Mouse (Mus musculus) forebrain, embryonic 13.5 days (tissue): ENCODE measurements around the gene Cdk2. TPM values are rescaled to one million over a fixed set of nuclear protein-coding genes. Genes with fewer than 3 reads are reported as not detected.
A peak's percentile ranks its signal among the peaks of the same experiment; 100 is the strongest.
"Not testable (repeated sequence)": the region's sequence is repeated elsewhere in the genome, so short reads cannot be mapped to it uniquely, and the experiment has no call there.

ENCODE experiments used
- ATAC-seq: fragments of 200-750 bp; cut with Nextera tagmentation; 2 replicates; pipeline ENCODE4 v1.8.0; 2017
- H3K27ac ChIP-seq: fragments of 300-500 bp; sonication (generic); 2 replicates; pipeline ENCODE4 v1.5.1; 2015; ENCODE audit warnings: inconsistent platforms, mild to moderate bottlenecking, moderate library complexity
- H3K27me3 ChIP-seq: fragments of 300-500 bp; sonication (generic); 2 replicates; pipeline ENCODE4 v1.6.1; 2015; ENCODE audit warnings: mild to moderate bottlenecking, inconsistent platforms
- H3K36me3 ChIP-seq: fragments of 300-500 bp; sonication (generic); 2 replicates; pipeline ENCODE4 v1.6.1; 2015; ENCODE audit warnings: mild to moderate bottlenecking, inconsistent platforms; ENCODE audit not compliant: poor library complexity, severe bottlenecking
- H3K4me1 ChIP-seq: fragments of 300-500 bp; sonication (generic); 2 replicates; pipeline ENCODE4 v1.6.1; 2015; ENCODE audit warnings: inconsistent platforms
- H3K4me2 ChIP-seq: fragments of 300-500 bp; sonication (generic); 2 replicates; pipeline ENCODE4 v1.6.1; 2015; ENCODE audit warnings: inconsistent platforms, mild to moderate bottlenecking, moderate library complexity
- H3K4me3 ChIP-seq: fragments of 300-500 bp; sonication (generic); 2 replicates; pipeline ENCODE4 v1.5.1; 2015; ENCODE audit warnings: mild to moderate bottlenecking, inconsistent platforms
- H3K9ac ChIP-seq: fragments of 300-500 bp; sonication (generic); 2 replicates; pipeline ENCODE4 v1.6.1; 2015; ENCODE audit warnings: mild to moderate bottlenecking, inconsistent platforms
- H3K9me3 ChIP-seq: fragments of 300-500 bp; sonication (generic); replicated peaks from 2 replicates; pipeline ENCODE4 v1.6.1; 2016; ENCODE audit warnings: inconsistent platforms
- WGBS: fragments of 180-500 bp; shearing (Covaris S2); methylation state at CpG from one replicate; pipeline ENCODE4 v1.1.7; 2015; 5-methylcytosine and 5-hydroxymethylcytosine counted together
- polyA plus RNA-seq: library from polyadenylated mRNA; unstranded; fragments of >200 nt; fragmentation: Nextera tagmentation; extraction: Ambion mirVana; gene quantifications from 2 replicates; pipeline ENCODE4 v1.2.1, GENCODE M21; 2015

Gene Cdk2
- polyA plus RNA-seq, 1 experiment from 2014 or later, result 69.9 TPM

DNA sequence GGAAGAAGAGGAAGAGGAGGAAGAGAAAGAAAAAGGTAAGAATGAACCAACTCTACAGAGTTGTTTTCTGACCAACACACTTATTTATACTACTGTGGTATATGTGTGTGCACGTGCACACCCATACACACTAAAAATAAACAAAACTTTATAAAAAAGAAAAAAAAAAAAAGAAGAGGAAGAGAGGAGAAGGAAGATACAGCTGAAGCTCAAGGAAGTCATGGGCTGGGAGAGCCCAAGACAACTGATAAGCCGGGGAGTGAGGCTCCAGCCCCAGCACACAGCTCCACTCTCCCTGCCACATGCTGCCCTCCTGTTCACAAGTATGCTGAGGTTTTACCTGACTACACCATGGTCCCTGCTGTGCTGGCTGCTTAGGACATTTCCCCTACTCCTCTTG lies 35.5 kb upstream of the Cdk2 start:
- H3K4me2 ChIP-seq, result no peak overlapping the region
- no peak overlapping the region for H3K9ac ChIP-seq
- no peak overlapping the region for H3K27ac ChIP-seq
- no peak overlapping the region for H3K4me3 ChIP-seq
- no peaks in the 10 kb centered on the region for H3K9me3 ChIP-seq
- no peak for ATAC-seq
- peaks cover 46% of the 10 kb centered on the region for H3K27me3 ChIP-seq
- peaks cover 19% of the 10 kb centered on the region for H3K4me1 ChIP-seq
- WGBS, result 65% methylated on average over 2 of the region's 2 CpGs
- no peaks in the 10 kb centered on the region for H3K36me3 ChIP-seq

DNA sequence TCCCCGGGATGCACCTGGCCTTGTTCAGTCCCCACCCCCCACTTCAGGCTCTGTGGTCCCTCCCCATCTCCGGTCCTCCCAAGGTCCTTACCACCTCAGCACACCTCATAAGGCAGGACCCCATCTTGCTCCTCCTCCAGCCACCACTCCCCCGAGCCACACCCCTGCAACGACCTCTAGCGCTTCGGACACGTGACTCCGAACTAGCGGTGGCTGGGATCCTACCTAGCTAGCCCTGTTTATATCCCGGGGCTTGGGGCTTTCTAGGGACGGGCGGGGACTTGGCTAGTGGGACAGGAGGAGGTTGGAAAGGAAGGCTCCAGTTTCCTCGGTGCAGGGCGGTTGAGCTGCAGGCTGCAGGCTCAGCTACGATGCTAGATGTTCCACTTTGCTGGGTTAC lies 32.6 kb upstream of the Cdk2 start:
- Histone ChIP-seq H3K4me1 (no peaks in the 10 kb centered on the region), H3K4me3 (no peak overlapping the region), H3K9me3 (no peaks in the 10 kb centered on the region; the same call in 1 of the 2 replicates), H3K4me2 (peak overlapping the region; percentile 40), H3K9ac (no peak overlapping the region), H3K36me3 (no peaks in the 10 kb centered on the region), H3K27ac (no peak overlapping the region), H3K27me3 (peaks cover 17% of the 10 kb centered on the region)
- WGBS, result 5% methylated on average over 15 of the region's 15 CpGs
- ATAC-seq, result no peak

- H3K36me3 ChIP-seq, result no peaks in the 10 kb centered on the region
- ATAC-seq, result no peak
- H3K27me3 ChIP-seq, result no peaks in the 10 kb centered on the region
- no peak overlapping the region for H3K4me3 ChIP-seq
- no peak overlapping the region for H3K9ac ChIP-seq
- H3K4me2 ChIP-seq, result no peak overlapping the region
- no peaks in the 10 kb centered on the region; the same call in 1 of the 2 replicates for H3K9me3 ChIP-seq
- no peak overlapping the region for H3K27ac ChIP-seq
- no peaks in the 10 kb centered on the region for H3K4me1 ChIP-seq
These were observed 27.2 kb upstream of the Cdk2 start for GRCm38 (mm10) chr10:128731992-128732391.

- H3K4me3 ChIP-seq, result no peak overlapping the region
- no peaks in the 10 kb centered on the region for H3K27me3 ChIP-seq
- H3K27ac ChIP-seq, result no peak overlapping the region
- no peak overlapping the region for H3K9ac ChIP-seq
- H3K4me2 ChIP-seq, result peak overlapping the region; percentile 23; the same call in 1 of the 2 replicates
- no peaks in the 10 kb centered on the region; the same call in 1 of the 2 replicates for H3K9me3 ChIP-seq
- no peaks in the 10 kb centered on the region for H3K36me3 ChIP-seq
- H3K4me1 ChIP-seq, result no peaks in the 10 kb centered on the region
- ATAC-seq, result peak; percentile 61
- 23% methylated on average over 10 of the region's 10 CpGs for WGBS
These were observed 26.2 kb upstream of the Cdk2 start for GRCm38 (mm10) chr10:128731002-128731433.

- no peak overlapping the region for H3K9ac ChIP-seq
- no peaks in the 10 kb centered on the region for H3K4me1 ChIP-seq
- no peak overlapping the region for H3K4me3 ChIP-seq
- no peaks in the 10 kb centered on the region; the same call in 1 of the 2 replicates for H3K9me3 ChIP-seq
- no peak overlapping the region for H3K4me2 ChIP-seq
- H3K36me3 ChIP-seq, result no peaks in the 10 kb centered on the region
- 88% methylated on average over 5 of the region's 5 CpGs for WGBS
- no peak overlapping the region for H3K27ac ChIP-seq
- ATAC-seq, result no peak
- no peaks in the 10 kb centered on the region for H3K27me3 ChIP-seq
These were observed 23.2 kb upstream of the Cdk2 start for GRCm38 (mm10) chr10:128728059-128728458.

GRCm38 (mm10) chr10:128725466-128725865 lies 20.6 kb upstream of the Cdk2 start:
- ATAC-seq, H3K27me3 ChIP-seq, H3K36me3 ChIP-seq, H3K9ac ChIP-seq, H3K4me1 ChIP-seq, H3K9me3 ChIP-seq, H3K4me2 ChIP-seq, H3K4me3 ChIP-seq, H3K27ac ChIP-seq: not testable (repeated sequence)
- WGBS, result 83% methylated on average over 4 of the region's 4 CpGs

- no peak overlapping the region for H3K4me3 ChIP-seq
- 90% methylated on average over 19 of the region's 19 CpGs for WGBS
These were observed 11.0 kb upstream of the Cdk2 start for GRCm38 (mm10) chr10:128715559-128716537.

DNA sequence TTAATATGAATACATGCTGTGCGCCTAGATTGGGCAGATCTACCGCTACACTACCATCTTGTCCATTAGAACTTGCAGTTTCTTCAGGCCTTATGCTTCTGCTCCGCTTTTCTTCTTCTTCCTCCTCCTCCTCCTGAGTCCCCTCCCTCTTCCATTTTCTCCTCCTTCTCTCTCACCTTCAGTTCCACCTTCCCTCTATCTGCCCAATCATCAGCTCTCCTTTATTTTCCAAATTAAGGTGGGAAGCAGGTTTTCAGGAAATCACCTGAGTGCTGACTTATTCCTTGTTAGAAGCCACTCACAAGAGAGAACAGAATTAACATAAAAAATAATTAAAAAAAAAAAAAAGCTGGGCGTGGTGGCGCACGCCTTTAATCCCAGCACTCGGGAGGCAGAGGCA lies 6.5 kb upstream of the Cdk2 start:
- not testable (repeated sequence) for ATAC-seq, H3K9me3 ChIP-seq, H3K27ac ChIP-seq, H3K36me3 ChIP-seq, H3K4me1 ChIP-seq, H3K27me3 ChIP-seq, H3K4me3 ChIP-seq, H3K4me2 ChIP-seq, H3K9ac ChIP-seq
- 94% methylated on average over 7 of the region's 7 CpGs for WGBS

More at GRCm38 (mm10) chr10:128715559-128716537, 11.0 kb upstream of the Cdk2 start:
- no peak overlapping the region for H3K4me2 ChIP-seq
- no peaks in the 10 kb centered on the region for H3K4me1 ChIP-seq
- no peak for ATAC-seq
- H3K36me3 ChIP-seq, result no peaks in the 10 kb centered on the region
- no peak overlapping the region for H3K27ac ChIP-seq
- no peaks in the 10 kb centered on the region for H3K27me3 ChIP-seq
- H3K9ac ChIP-seq, result no peak overlapping the region
- no peaks in the 10 kb centered on the region for H3K9me3 ChIP-seq

DNA sequence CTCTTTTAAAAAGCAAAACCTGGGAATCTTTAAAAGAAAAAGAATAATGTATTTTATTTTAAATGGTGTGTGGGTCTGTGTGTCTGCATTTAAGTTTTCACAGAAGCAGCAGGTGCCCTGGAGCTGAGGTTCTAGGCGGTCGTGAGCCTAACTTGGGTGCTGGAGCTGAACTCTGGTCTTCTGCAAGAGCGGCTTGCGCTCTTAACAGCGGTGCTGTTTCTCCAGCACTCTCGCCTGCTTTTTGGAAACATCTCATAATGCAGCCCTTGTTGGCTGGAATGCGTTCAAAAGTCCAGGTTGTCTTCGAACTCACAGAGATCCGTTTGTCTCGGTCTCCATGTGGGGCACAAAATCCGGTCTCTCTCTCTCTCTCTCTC lies 474 bp upstream of the Cdk2 start:
- 8% methylated on average over 11 of the region's 11 CpGs for WGBS
- peak; percentile 48 for ATAC-seq
- Histone ChIP-seq H3K4me1 (peaks cover 16% of the 10 kb centered on the region), H3K9me3 (no peaks in the 10 kb centered on the region), H3K36me3 (peaks cover 25% of the 10 kb centered on the region), H3K9ac (peak overlapping the region; percentile 49), H3K27me3 (peaks cover 3% of the 10 kb centered on the region; the same call in 1 of the 2 replicates), H3K4me2 (peak overlapping the region; percentile 85), H3K4me3 (peak overlapping the region; percentile 79), H3K27ac (peak overlapping the region; percentile 36; the same call in 1 of the 2 replicates)

GRCm38 (mm10) chr10:128703895-128704294 lies 936 bp downstream of the Cdk2 start, which contains the start of gene Pmel:
TSS of gene Pmel (plus strand) at chr10:128704195.
- 22% methylated on average over 4 of the region's 4 CpGs for WGBS
- Histone ChIP-seq H3K4me1 (peaks cover 16% of the 10 kb centered on the region), H3K27me3 (peaks cover 3% of the 10 kb centered on the region; the same call in 1 of the 2 replicates), H3K4me2 (peak within 1 kb of the TSS; percentile 85), H3K36me3 (peaks cover 38% of the 10 kb centered on the region), H3K27ac (peak within 1 kb of the TSS; percentile 80), H3K4me3 (peak within 1 kb of the TSS; percentile 79), H3K9ac (peak within 1 kb of the TSS; percentile 73), H3K9me3 (no peaks in the 10 kb centered on the region)
- no peak for ATAC-seq

DNA sequence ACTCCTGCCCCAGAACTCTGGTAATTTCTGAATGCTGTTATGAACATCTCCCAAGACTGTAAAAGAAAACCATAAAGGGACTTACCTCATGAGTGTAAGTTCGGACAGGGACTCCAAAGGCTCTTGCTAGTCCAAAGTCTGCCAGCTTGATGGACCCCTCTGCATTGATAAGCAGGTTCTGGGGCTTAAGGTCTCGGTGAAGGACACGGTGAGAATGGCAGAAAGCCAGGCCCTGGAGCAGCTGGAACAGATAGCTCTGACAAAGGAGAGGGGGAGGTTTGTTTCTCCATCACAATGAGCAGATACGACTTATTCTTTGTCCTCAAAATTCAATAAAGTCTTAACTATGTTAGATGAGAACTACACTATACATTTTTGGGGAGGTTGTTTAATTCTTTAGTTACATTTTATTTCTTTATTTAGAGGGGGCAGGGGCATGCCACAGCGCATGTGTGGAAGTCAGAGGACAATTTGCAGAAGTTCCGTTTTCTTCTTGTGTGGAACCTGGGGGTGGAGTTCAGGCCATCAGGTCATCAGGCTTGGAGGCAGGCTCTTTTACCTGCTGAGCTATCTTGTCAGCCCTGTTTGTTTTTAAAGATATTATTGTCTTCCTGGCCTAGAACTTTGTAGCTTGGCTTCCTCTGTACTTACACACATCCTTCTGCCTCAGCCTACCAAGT lies 2.4 kb downstream of the Cdk2 start:
- 84% methylated on average over 6 of the region's 6 CpGs for WGBS
- no peak overlapping the region for H3K4me2 ChIP-seq
- H3K27me3 ChIP-seq, result peaks cover 3% of the 10 kb centered on the region; the same call in 1 of the 2 replicates
- H3K9ac ChIP-seq, result no peak overlapping the region
- peaks cover 16% of the 10 kb centered on the region for H3K4me1 ChIP-seq
- H3K9me3 ChIP-seq, result no peaks in the 10 kb centered on the region
- ATAC-seq, result no peak
- H3K4me3 ChIP-seq, result no peak overlapping the region
- no peak overlapping the region for H3K27ac ChIP-seq
- H3K36me3 ChIP-seq, result peaks cover 46% of the 10 kb centered on the region

GRCm38 (mm10) chr10:128700712-128701111 lies 4.1 kb downstream of the Cdk2 start:
- Histone ChIP-seq H3K9ac (no peak overlapping the region), H3K9me3 (no peaks in the 10 kb centered on the region), H3K4me3 (no peak overlapping the region), H3K27me3 (no peaks in the 10 kb centered on the region), H3K4me1 (peaks cover 19% of the 10 kb centered on the region), H3K36me3 (peaks cover 46% of the 10 kb centered on the region), H3K4me2 (no peak overlapping the region), H3K27ac (no peak overlapping the region)
- no peak for ATAC-seq
- WGBS, result 91% methylated on average over 5 of the region's 5 CpGs
